Mouse (Mus musculus): ENCODE results near the gene Trappc12. TPM values are rescaled to one million over a fixed set of nuclear protein-coding genes. Genes with fewer than 3 reads are reported as not detected.

Trappc12 gene
- polyA plus RNA-seq, 1 experiment, result 31.4 TPM

GRCm38 (mm10) chr12:28667287-28667686 lies 83.0 kb downstream of the Trappc12 start:
- Histone ChIP-seq H3ac (ENCODE audit: control insufficient read depth, insufficient read length) (no peak overlapping the region), H3K4me3 (no peak overlapping the region), H3K4me2 (ENCODE audit: low read depth) (no peak overlapping the region), H3K79me2 (ENCODE audit: control insufficient read depth, insufficient read depth) (no peaks in the 10 kb centered on the region), H3K27me3 (ENCODE audit: control insufficient read depth, insufficient read depth, insufficient read length) (no peaks in the 10 kb centered on the region), H3K36me3 (ENCODE audit: control insufficient read depth, insufficient read depth) (no peaks in the 10 kb centered on the region)
- TF ChIP-seq TCF12 (IDR thresholded peaks at IDR 0.05; ENCODE audit: insufficient read depth, poor library complexity, severe bottlenecking) (no peak), SRF (IDR thresholded peaks at IDR 0.05; ENCODE audit: control insufficient read depth, insufficient read length, low read depth) (no peak)

GRCm38 (mm10) chr12:28666734-28667133 lies 83.5 kb downstream of the Trappc12 start:
- H3K4me3 ChIP-seq, result no peak overlapping the region
- no peaks in the 10 kb centered on the region for H3K36me3 ChIP-seq (ENCODE audit: control insufficient read depth, insufficient read depth)
- no peak overlapping the region for H3ac ChIP-seq (ENCODE audit: control insufficient read depth, insufficient read length)
- TF ChIP-seq TCF12 (IDR thresholded peaks at IDR 0.05; ENCODE audit: insufficient read depth, poor library complexity, severe bottlenecking), result no peak
- no peak for TF ChIP-seq POLR2A (IDR thresholded peaks at IDR 0.05; ENCODE audit: insufficient read length, low read depth)
- TF ChIP-seq MAX (IDR thresholded peaks at IDR 0.05; ENCODE audit: low read depth), result no peak
- no peak for TF ChIP-seq TCF3 (IDR thresholded peaks at IDR 0.05; ENCODE audit: insufficient read length, low read depth)
- TF ChIP-seq MYOD1 (IDR thresholded peaks at IDR 0.05; ENCODE audit: control insufficient read depth in 1 of 3, insufficient read length in 2 of 3, low read depth in 2 of 3), result no peak
- no peak for TF ChIP-seq E2F4 (IDR thresholded peaks at IDR 0.05; ENCODE audit: insufficient read depth)
- no peak for TF ChIP-seq SRF (IDR thresholded peaks at IDR 0.05; ENCODE audit: control insufficient read depth, insufficient read length, low read depth)
- no peak for TF ChIP-seq POLR2AphosphoS2 (IDR thresholded peaks at IDR 0.05; ENCODE audit: insufficient read length, low read depth)
- TF ChIP-seq USF1 (IDR thresholded peaks at IDR 0.05; ENCODE audit: low read depth), result no peak
- no peak for TF ChIP-seq MYOG (IDR thresholded peaks at IDR 0.05; ENCODE audit: control insufficient read depth in 1 of 3, insufficient read depth in 1 of 3, insufficient read length in 2 of 3, low read depth in 2 of 3)
- no peak for TF ChIP-seq CEBPB (IDR thresholded peaks at IDR 0.05; ENCODE audit: insufficient read depth, poor library complexity, severe bottlenecking)
- no peak for TF ChIP-seq REST (IDR thresholded peaks at IDR 0.05; ENCODE audit: insufficient read depth, insufficient read length)
- no peaks in the 10 kb centered on the region for H3K27me3 ChIP-seq (ENCODE audit: control insufficient read depth, insufficient read depth, insufficient read length)
- H3K4me2 ChIP-seq (ENCODE audit: low read depth), result no peak overlapping the region
- no peaks in the 10 kb centered on the region for H3K79me2 ChIP-seq (ENCODE audit: control insufficient read depth, insufficient read depth)

GRCm38 (mm10) chr12:28662628-28663027 lies 87.6 kb downstream of the Trappc12 start:
- TF ChIP-seq MYOG (IDR thresholded peaks at IDR 0.05; ENCODE audit: control insufficient read depth in 1 of 3, insufficient read depth in 1 of 3, insufficient read length in 2 of 3, low read depth in 2 of 3) (no peak), MAX (IDR thresholded peaks at IDR 0.05; ENCODE audit: low read depth) (no peak), E2F4 (IDR thresholded peaks at IDR 0.05; ENCODE audit: insufficient read depth) (no peak), TCF3 (IDR thresholded peaks at IDR 0.05; ENCODE audit: insufficient read length, low read depth) (no peak)
- H3K4me2 ChIP-seq (ENCODE audit: low read depth), result no peak overlapping the region
- no peaks in the 10 kb centered on the region for H3K27me3 ChIP-seq (ENCODE audit: control insufficient read depth, insufficient read depth, insufficient read length)
- no peak overlapping the region for H3K4me3 ChIP-seq
- H3ac ChIP-seq (ENCODE audit: control insufficient read depth, insufficient read length), result no peak overlapping the region
- no peaks in the 10 kb centered on the region for H3K79me2 ChIP-seq (ENCODE audit: control insufficient read depth, insufficient read depth)
- no peaks in the 10 kb centered on the region for H3K36me3 ChIP-seq (ENCODE audit: control insufficient read depth, insufficient read depth)

GRCm38 (mm10) chr12:28649141-28650110 lies 100.8 kb downstream of the Trappc12 start, which contains the start of gene Rnaseh1:
Gene Rnaseh1, plus strand, starts transcription at chr12:28649602.
- peak; percentile 100 for TF ChIP-seq POLR2A (IDR thresholded peaks at IDR 0.05; ENCODE audit: insufficient read length, low read depth)
- TF ChIP-seq MYOD1 (IDR thresholded peaks at IDR 0.05; ENCODE audit: control insufficient read depth in 1 of 3, insufficient read length in 2 of 3, low read depth in 2 of 3), result peak in 1 of 3 experiments; percentile 41
- TF ChIP-seq POLR2AphosphoS2 (IDR thresholded peaks at IDR 0.05; ENCODE audit: insufficient read length, low read depth), result peak; percentile 98
- TF ChIP-seq E2F4 (IDR thresholded peaks at IDR 0.05; ENCODE audit: insufficient read depth), result no peak
- H3K4me2 ChIP-seq (ENCODE audit: low read depth), result peak within 1 kb of the TSS; percentile 93

More at GRCm38 (mm10) chr12:28649141-28650110, 100.8 kb downstream of the Trappc12 start, which contains the start of gene Rnaseh1:
- H3K36me3 ChIP-seq (ENCODE audit: control insufficient read depth, insufficient read depth), result peaks cover 7% of the 10 kb centered on the region
- H3K4me3 ChIP-seq, result peak within 1 kb of the TSS; percentile 63
- no peaks in the 10 kb centered on the region for H3K27me3 ChIP-seq (ENCODE audit: control insufficient read depth, insufficient read depth, insufficient read length)
- H3ac ChIP-seq (ENCODE audit: control insufficient read depth, insufficient read length), result peak within 1 kb of the TSS; percentile 59
- H3K79me2 ChIP-seq (ENCODE audit: control insufficient read depth, insufficient read depth), result peaks cover 13% of the 10 kb centered on the region

Other genes starting within 250 kb of the Trappc12 start
- 0.05 TPM for gene Dcdc2c, start 198.1 kb downstream of the Trappc12 start, polyA plus RNA-seq (2012; fragmentation: generic; extraction: Trizol)
- gene Allc, start 167.9 kb downstream of the Trappc12 start, polyA plus RNA-seq (2012; fragmentation: generic; extraction: Trizol), result not detected
- gene Colec11, start 127.1 kb downstream of the Trappc12 start, polyA plus RNA-seq (2012; fragmentation: generic; extraction: Trizol), result 0.06 TPM
- 932 TPM for gene Rps7, start 114.5 kb downstream of the Trappc12 start, polyA plus RNA-seq (2012; fragmentation: generic; extraction: Trizol)
- 8.7 TPM for gene Rnaseh1, start 100.9 kb downstream of the Trappc12 start, polyA plus RNA-seq (2012; fragmentation: generic; extraction: Trizol)
- 18.1 TPM for gene Adi1, start 75.2 kb downstream of the Trappc12 start, polyA plus RNA-seq (2012; fragmentation: generic; extraction: Trizol)
- gene Eipr1, start 1.3 kb upstream of the Trappc12 start, polyA plus RNA-seq (2012; fragmentation: generic; extraction: Trizol), result 19.5 TPM